Mouse (Mus musculus): Measurements from ENCODE around the gene Vhl.
A peak's percentile ranks its signal among the peaks of the same experiment; 100 is the strongest.

Vhl gene

GRCm38 (mm10) chr6:113623941-113624751 lies at the start of gene Vhl:
Vhl (plus strand) TSS chr6:113623959.
- DNase-seq = peak; percentile 81

- no peak for DNase-seq
These were observed 47.7 kb upstream of the Vhl start for GRCm38 (mm10) chr6:113576044-113576443.

GRCm38 (mm10) chr6:113579306-113579705 lies 44.5 kb upstream of the Vhl start:
- no peak for DNase-seq

GRCm38 (mm10) chr6:113583023-113583422 lies 40.7 kb upstream of the Vhl start:
- no peak for DNase-seq

GRCm38 (mm10) chr6:113585065-113585464 lies 38.7 kb upstream of the Vhl start:
- no peak for DNase-seq

- DNase-seq = no peak
These were observed 37.1 kb upstream of the Vhl start for GRCm38 (mm10) chr6:113586466-113587183.

- DNase-seq = no peak
These were observed 31.1 kb upstream of the Vhl start for GRCm38 (mm10) chr6:113592637-113593036.

- DNase-seq = no peak
These were observed 25.8 kb upstream of the Vhl start for GRCm38 (mm10) chr6:113597945-113598344.

- no peak for DNase-seq
These were observed 23.9 kb upstream of the Vhl start for GRCm38 (mm10) chr6:113599833-113600232.

- no peak for DNase-seq
These were observed 23.1 kb upstream of the Vhl start, which contains the start of gene Fancd2os for GRCm38 (mm10) chr6:113600543-113601139. Fancd2os (minus strand) TSS chr6:113600715.

- no peak for DNase-seq
These were observed 20.9 kb upstream of the Vhl start for GRCm38 (mm10) chr6:113602821-113603220.

GRCm38 (mm10) chr6:113603993-113604392 lies 19.8 kb upstream of the Vhl start:
- DNase-seq = no peak

GRCm38 (mm10) chr6:113604432-113605223 lies 19.1 kb upstream of the Vhl start, which contains the start of gene Brk1:
Brk1 (plus strand) TSS chr6:113604772.
- DNase-seq = peak; percentile 92

- no peak for DNase-seq
These were observed 18.6 kb upstream of the Vhl start for GRCm38 (mm10) chr6:113605224-113605545.

- no peak for DNase-seq
These were observed 14.9 kb upstream of the Vhl start for GRCm38 (mm10) chr6:113608871-113609270.

- DNase-seq = no peak
These were observed 14.5 kb upstream of the Vhl start for GRCm38 (mm10) chr6:113609293-113609692.

GRCm38 (mm10) chr6:113612258-113612969 lies 11.3 kb upstream of the Vhl start:
- no peak for DNase-seq

- no peak for DNase-seq
These were observed 9.6 kb upstream of the Vhl start for GRCm38 (mm10) chr6:113614152-113614551.

- no peak for DNase-seq
These were observed 8.8 kb upstream of the Vhl start for GRCm38 (mm10) chr6:113614997-113615396.

- DNase-seq = no peak
These were observed 8.3 kb upstream of the Vhl start for GRCm38 (mm10) chr6:113615489-113615888.

GRCm38 (mm10) chr6:113623386-113623785 lies 373 bp upstream of the Vhl start:
- DNase-seq = peak; percentile 17
